Mouse (Mus musculus) neural tube, embryonic 11.5 days (tissue): ENCODE data around the gene Hk2. TPM values are rescaled to one million over a fixed set of nuclear protein-coding genes. Genes with fewer than 3 reads are reported as not detected.
A peak's percentile ranks its signal among the peaks of the same experiment; 100 is the strongest.

Experiments used
- ATAC-seq: fragments of 200-750 bp; cut with Nextera tagmentation; 2 replicates; pipeline ENCODE4 v1.8.0; 2017; ENCODE audit warnings: moderate number of reproducible peaks, mild to moderate bottlenecking, moderate TSS enrichment, moderate library complexity; ENCODE audit not compliant: insufficient read depth, low FRiP score, low TSS enrichment
- DNase-seq: peaks from one replicate; pipeline ENCODE4 v3.0.0-alpha.2; 2015; ENCODE audit warnings: low spot score
- H3K27ac ChIP-seq: fragments of 300-500 bp; sonication (generic); 2 replicates; pipeline ENCODE4 v1.5.1; 2014; ENCODE audit warnings: low read depth, mild to moderate bottlenecking, low read length
- H3K27me3 ChIP-seq: fragments of 300-500 bp; sonication (generic); 2 replicates; pipeline ENCODE4 v1.6.1; 2014; ENCODE audit warnings: mild to moderate bottlenecking, low read length, mixed read lengths; ENCODE audit not compliant: control insufficient read depth, insufficient read depth
- H3K36me3 ChIP-seq: fragments of 300-500 bp; sonication (generic); 2 replicates; pipeline ENCODE4 v1.6.1; 2014; ENCODE audit warnings: mild to moderate bottlenecking, low read length, moderate library complexity, mixed read lengths; ENCODE audit not compliant: control insufficient read depth, insufficient read depth
- H3K4me1 ChIP-seq: fragments of 300-500 bp; sonication (generic); 2 replicates; pipeline ENCODE4 v1.6.1; 2014; ENCODE audit warnings: low read length, mixed read lengths; ENCODE audit not compliant: control insufficient read depth, insufficient read depth
- H3K4me2 ChIP-seq: fragments of 300-500 bp; sonication (generic); 2 replicates; pipeline ENCODE4 v1.6.1; 2014; ENCODE audit warnings: low read depth, mild to moderate bottlenecking, moderate library complexity
- H3K4me3 ChIP-seq: fragments of 300-500 bp; sonication (generic); 2 replicates; pipeline ENCODE4 v1.5.1; 2014; ENCODE audit warnings: low read depth, low read length
- H3K9ac ChIP-seq: fragments of 300-500 bp; sonication (generic); 2 replicates; pipeline ENCODE4 v1.6.1; 2014; ENCODE audit warnings: mild to moderate bottlenecking, low read length
- H3K9me3 ChIP-seq: fragments of 300-500 bp; sonication (generic); 2 replicates; pipeline ENCODE4 v1.6.1; 2016; ENCODE audit warnings: low read length; ENCODE audit not compliant: control insufficient read depth
- WGBS: fragments of 180-500 bp; shearing (Covaris S2); extraction: QIAGEN DNeasy Blood & Tissue Kit; methylation state at CpG from one replicate; pipeline ENCODE4 v1.1.7; 2014; 5-methylcytosine and 5-hydroxymethylcytosine counted together
- polyA plus RNA-seq: library from polyadenylated mRNA; unstranded; fragments of >200 nt; fragmentation: Nextera tagmentation; extraction: Ambion mirVana; gene quantifications from 2 replicates; pipeline ENCODE4 v1.2.1, GENCODE M21; 2014

The Hk2 gene
- polyA plus RNA-seq, 1 experiment from 2014 or later = 15.6 TPM

- Histone ChIP-seq H3K4me2 (no peak overlapping the region), H3K36me3 (no peaks in the 10 kb centered on the region), H3K4me3 (no peak overlapping the region), H3K4me1 (no peaks in the 10 kb centered on the region), H3K27me3 (no peaks in the 10 kb centered on the region), H3K9me3 (no peaks in the 10 kb centered on the region), H3K27ac (no peak overlapping the region), H3K9ac (no peak overlapping the region)
- WGBS = 93% methylated on average over 4 of the region's 4 CpGs
- DNase-seq (no peak), ATAC-seq (no peak)
Observed at GRCm38 (mm10) chr6:82716126-82716525, 58.1 kb downstream of the Hk2 start.

- Histone ChIP-seq H3K4me1 (no peaks in the 10 kb centered on the region), H3K4me3 (no peak overlapping the region), H3K9me3 (no peaks in the 10 kb centered on the region), H3K9ac (no peak overlapping the region), H3K27me3 (no peaks in the 10 kb centered on the region), H3K27ac (no peak overlapping the region), H3K4me2 (no peak overlapping the region), H3K36me3 (no peaks in the 10 kb centered on the region)
- ATAC-seq (no peak), DNase-seq (no peak)
- 88% methylated on average over 3 of the region's 3 CpGs for WGBS
Observed at GRCm38 (mm10) chr6:82715653-82716052, 58.6 kb downstream of the Hk2 start.

- Histone ChIP-seq H3K36me3 (no peaks in the 10 kb centered on the region), H3K27ac (no peak overlapping the region), H3K4me2 (no peak overlapping the region), H3K4me1 (no peaks in the 10 kb centered on the region), H3K9ac (no peak overlapping the region), H3K27me3 (no peaks in the 10 kb centered on the region), H3K9me3 (no peaks in the 10 kb centered on the region), H3K4me3 (no peak overlapping the region)
- 86% methylated on average over 6 of the region's 6 CpGs for WGBS
- ATAC-seq (no peak), DNase-seq (no peak)
Observed at GRCm38 (mm10) chr6:82715253-82715652, 59.0 kb downstream of the Hk2 start.

- WGBS = 87% methylated on average over 5 of the region's 5 CpGs
- H3K4me1 ChIP-seq = no peaks in the 10 kb centered on the region
- H3K36me3 ChIP-seq = no peaks in the 10 kb centered on the region
- no peaks in the 10 kb centered on the region for H3K9me3 ChIP-seq
- H3K27ac ChIP-seq = no peak overlapping the region
- H3K4me2 ChIP-seq = no peak overlapping the region
- ATAC-seq (no peak), DNase-seq (no peak)
- no peak overlapping the region for H3K9ac ChIP-seq
- no peak overlapping the region for H3K4me3 ChIP-seq
- no peaks in the 10 kb centered on the region for H3K27me3 ChIP-seq
Observed at GRCm38 (mm10) chr6:82714841-82715240, 59.4 kb downstream of the Hk2 start.

GRCm38 (mm10) chr6:82714243-82714642, 60.0 kb downstream of the Hk2 start:
- peak; percentile 79 for DNase-seq
- Histone ChIP-seq H3K27ac (no peak overlapping the region), H3K9ac (no peak overlapping the region), H3K4me1 (no peaks in the 10 kb centered on the region), H3K4me2 (no peak overlapping the region), H3K27me3 (no peaks in the 10 kb centered on the region), H3K36me3 (no peaks in the 10 kb centered on the region), H3K4me3 (no peak overlapping the region), H3K9me3 (no peaks in the 10 kb centered on the region)
- WGBS = 18% methylated on average over 3 of the region's 3 CpGs
- ATAC-seq = peak; percentile 50

GRCm38 (mm10) chr6:82707742-82708141, 66.5 kb downstream of the Hk2 start:
- ATAC-seq (no peak), DNase-seq (no peak)
- H3K4me2 ChIP-seq = no peak overlapping the region
- H3K27ac ChIP-seq = no peak overlapping the region
- 84% methylated on average over 3 of the region's 3 CpGs for WGBS
- H3K9ac ChIP-seq = no peak overlapping the region
- H3K36me3 ChIP-seq = no peaks in the 10 kb centered on the region
- H3K9me3 ChIP-seq = no peaks in the 10 kb centered on the region
- H3K4me1 ChIP-seq = no peaks in the 10 kb centered on the region
- H3K27me3 ChIP-seq = no peaks in the 10 kb centered on the region
- H3K4me3 ChIP-seq = no peak overlapping the region

GRCm38 (mm10) chr6:82707241-82707640, 67.0 kb downstream of the Hk2 start:
- no peaks in the 10 kb centered on the region for H3K36me3 ChIP-seq
- no peak for ATAC-seq
- H3K27ac ChIP-seq = no peak overlapping the region
- H3K4me2 ChIP-seq = no peak overlapping the region
- WGBS = 87% methylated on average over 10 of the region's 10 CpGs
- no peaks in the 10 kb centered on the region for H3K27me3 ChIP-seq
- no peak overlapping the region for H3K9ac ChIP-seq
- H3K9me3 ChIP-seq = no peaks in the 10 kb centered on the region
- H3K4me1 ChIP-seq = no peaks in the 10 kb centered on the region
- no peak overlapping the region for H3K4me3 ChIP-seq
- no peak for DNase-seq

- no peaks in the 10 kb centered on the region for H3K9me3 ChIP-seq
- H3K27me3 ChIP-seq = no peaks in the 10 kb centered on the region
- WGBS = 84% methylated on average over 5 of the region's 5 CpGs
- H3K4me1 ChIP-seq = no peaks in the 10 kb centered on the region
- H3K9ac ChIP-seq = no peak within 1 kb of the TSS
- ATAC-seq (no peak), DNase-seq (no peak)
- no peaks in the 10 kb centered on the region for H3K36me3 ChIP-seq
- H3K4me3 ChIP-seq = no peak within 1 kb of the TSS
- H3K27ac ChIP-seq = no peak within 1 kb of the TSS
- H3K4me2 ChIP-seq = no peak within 1 kb of the TSS
Observed at GRCm38 (mm10) chr6:82705221-82705620, 69.0 kb downstream of the Hk2 start, which contains the start of gene Pole4. Gene Pole4 (minus strand): TSS chr6:82705365.

- 84% methylated on average over 3 of the region's 3 CpGs for WGBS
- Histone ChIP-seq H3K4me3 (no peak overlapping the region), H3K36me3 (no peaks in the 10 kb centered on the region), H3K27me3 (no peaks in the 10 kb centered on the region), H3K9me3 (no peaks in the 10 kb centered on the region), H3K4me1 (no peaks in the 10 kb centered on the region), H3K9ac (no peak overlapping the region), H3K27ac (no peak overlapping the region), H3K4me2 (no peak overlapping the region)
- no peak for DNase-seq
- ATAC-seq = no peak
Observed at GRCm38 (mm10) chr6:82703710-82704109, 70.5 kb downstream of the Hk2 start.
